Mouse (Mus musculus) limb, embryonic 11.5 days (tissue): Measurements from ENCODE around the gene Spg7. TPM values are rescaled to one million over a fixed set of nuclear protein-coding genes. Genes with fewer than 3 reads are reported as not detected.

ENCODE experiments used
- ATAC-seq: fragments of 200-750 bp; cut with Nextera tagmentation; 2 replicates; pipeline ENCODE4 v1.8.0; 2017; ENCODE audit warnings: low read depth; ENCODE audit not compliant: insufficient number of reproducible peaks, low FRiP score, low TSS enrichment
- DNase-seq: peaks from one replicate; pipeline ENCODE4 v3.0.0-alpha.2; 2015; ENCODE audit warnings: low spot score
- H3K27ac ChIP-seq: fragments of 300-500 bp; sonication (generic); replicated peaks from 2 replicates; pipeline ENCODE4 v1.5.1; 2014; ENCODE audit warnings: low read depth, mild to moderate bottlenecking, low read length
- H3K27me3 ChIP-seq: fragments of 300-500 bp; sonication (generic); 2 replicates; pipeline ENCODE4 v1.6.1; 2014; ENCODE audit warnings: mild to moderate bottlenecking, low read length, mixed read lengths; ENCODE audit not compliant: control insufficient read depth, insufficient read depth
- H3K36me3 ChIP-seq: fragments of 300-500 bp; sonication (generic); 2 replicates; pipeline ENCODE4 v1.6.1; 2014; ENCODE audit warnings: mild to moderate bottlenecking, low read length, moderate library complexity, mixed read lengths; ENCODE audit not compliant: control insufficient read depth, insufficient read depth
- H3K4me1 ChIP-seq: fragments of 300-500 bp; sonication (generic); 2 replicates; pipeline ENCODE4 v1.6.1; 2014; ENCODE audit warnings: low read length, mixed read lengths; ENCODE audit not compliant: control insufficient read depth, insufficient read depth
- H3K4me2 ChIP-seq: fragments of 300-500 bp; sonication (generic); 2 replicates; pipeline ENCODE4 v1.6.1; 2014; ENCODE audit warnings: low read depth, mild to moderate bottlenecking, moderate library complexity; ENCODE audit not compliant: severe bottlenecking
- H3K4me3 ChIP-seq: fragments of 300-500 bp; sonication (generic); 2 replicates; pipeline ENCODE4 v1.5.1; 2014; ENCODE audit warnings: low read depth, low read length
- H3K9ac ChIP-seq: fragments of 300-500 bp; sonication (generic); 2 replicates; pipeline ENCODE4 v1.6.1; 2014; ENCODE audit warnings: mild to moderate bottlenecking, low read length
- H3K9me3 ChIP-seq: fragments of 300-500 bp; sonication (generic); 2 replicates; pipeline ENCODE4 v1.6.1; 2016; ENCODE audit warnings: low read length; ENCODE audit not compliant: control insufficient read depth
- WGBS: fragments of 180-500 bp; shearing (Covaris S2); extraction: QIAGEN DNeasy Blood & Tissue Kit; methylation state at CpG from one replicate; pipeline ENCODE4 v1.1.7; 2014; 5-methylcytosine and 5-hydroxymethylcytosine counted together
- polyA plus RNA-seq: library from polyadenylated mRNA; unstranded; fragments of >200 nt; fragmentation: Nextera tagmentation; extraction: Ambion mirVana; gene quantifications from 2 replicates; pipeline ENCODE4 v1.2.1, GENCODE M21; 2014

Gene Spg7
- polyA plus RNA-seq, 1 experiment from 2014 or later, result 45.0 TPM

GRCm38 (mm10) chr8:123104046-123104767, 41.5 kb downstream of the Spg7 start:
- H3K4me3 ChIP-seq, result peak overlapping the region; percentile 94; the same call in 1 of the 2 replicates
- DNase-seq (no peak), ATAC-seq (no peak)
- H3K27me3 ChIP-seq, result no peaks in the 10 kb centered on the region
- peaks cover 7% of the 10 kb centered on the region; the same call in 1 of the 2 replicates for H3K4me1 ChIP-seq
- H3K9me3 ChIP-seq, result no peaks in the 10 kb centered on the region
- WGBS, result 85% methylated on average over 6 of the region's 6 CpGs
- H3K36me3 ChIP-seq, result peaks cover 11% of the 10 kb centered on the region
- no peak overlapping the region for H3K27ac ChIP-seq
- peak overlapping the region; percentile 96; the same call in 1 of the 2 replicates for H3K9ac ChIP-seq
- no peak overlapping the region; the same call in 1 of the 2 replicates for H3K4me2 ChIP-seq

DNA sequence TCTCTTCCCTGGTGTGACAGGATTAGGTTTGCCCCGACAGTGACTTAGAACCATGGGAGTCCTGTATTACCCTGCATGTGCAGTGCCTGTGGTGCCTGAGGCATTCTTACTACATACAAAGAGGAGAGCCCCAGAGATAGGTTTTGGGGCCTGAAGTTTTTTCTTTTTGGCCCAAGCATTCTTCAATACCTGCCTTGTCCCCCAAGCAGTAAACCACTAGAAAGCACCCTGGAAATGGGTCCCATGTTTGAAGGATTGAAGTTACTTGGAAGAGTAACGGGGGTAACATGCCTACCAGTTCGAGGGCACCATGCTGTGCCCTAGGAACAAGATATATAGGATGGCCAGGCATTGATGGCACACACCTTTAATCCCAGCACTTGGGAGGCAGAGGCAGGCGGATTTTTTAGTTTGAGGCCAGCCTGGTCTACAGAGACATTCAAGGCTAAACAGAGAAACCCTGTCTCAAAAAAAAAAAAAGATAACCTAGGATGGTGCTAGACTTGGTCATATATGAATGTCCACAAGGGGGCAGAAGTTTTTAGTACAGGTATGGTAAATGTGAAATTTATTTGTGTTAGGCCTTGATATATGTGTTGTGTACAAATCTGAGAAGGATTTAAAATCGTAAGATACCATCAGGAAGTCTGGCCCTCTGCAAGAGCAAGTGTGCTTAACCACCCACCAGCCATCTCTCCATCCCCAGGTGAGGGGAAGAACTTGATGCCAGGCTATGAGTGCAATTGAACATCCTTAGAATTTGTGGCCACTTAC, 43.0 kb downstream of the Spg7 start:
- DNase-seq (peak; percentile 33), ATAC-seq (no peak)
- Histone ChIP-seq H3K27me3 (no peaks in the 10 kb centered on the region), H3K4me3 (no peak overlapping the region), H3K27ac (no peak overlapping the region), H3K9ac (no peak overlapping the region), H3K4me2 (no peak overlapping the region), H3K4me1 (peaks cover 7% of the 10 kb centered on the region; the same call in 1 of the 2 replicates), H3K9me3 (no peaks in the 10 kb centered on the region), H3K36me3 (peaks cover 11% of the 10 kb centered on the region)
- WGBS, result 73% methylated on average over 5 of the region's 5 CpGs

GRCm38 (mm10) chr8:123106531-123106930, 43.8 kb downstream of the Spg7 start:
- peaks cover 7% of the 10 kb centered on the region; the same call in 1 of the 2 replicates for H3K4me1 ChIP-seq
- H3K4me3 ChIP-seq, result no peak overlapping the region
- H3K4me2 ChIP-seq, result no peak overlapping the region
- no peak for DNase-seq
- H3K36me3 ChIP-seq, result peaks cover 11% of the 10 kb centered on the region
- ATAC-seq, result no peak
- WGBS, result 54% methylated on average over 2 of the region's 2 CpGs
- no peak overlapping the region for H3K27ac ChIP-seq
- H3K9ac ChIP-seq, result no peak overlapping the region
- no peaks in the 10 kb centered on the region for H3K27me3 ChIP-seq
- H3K9me3 ChIP-seq, result no peaks in the 10 kb centered on the region

DNA sequence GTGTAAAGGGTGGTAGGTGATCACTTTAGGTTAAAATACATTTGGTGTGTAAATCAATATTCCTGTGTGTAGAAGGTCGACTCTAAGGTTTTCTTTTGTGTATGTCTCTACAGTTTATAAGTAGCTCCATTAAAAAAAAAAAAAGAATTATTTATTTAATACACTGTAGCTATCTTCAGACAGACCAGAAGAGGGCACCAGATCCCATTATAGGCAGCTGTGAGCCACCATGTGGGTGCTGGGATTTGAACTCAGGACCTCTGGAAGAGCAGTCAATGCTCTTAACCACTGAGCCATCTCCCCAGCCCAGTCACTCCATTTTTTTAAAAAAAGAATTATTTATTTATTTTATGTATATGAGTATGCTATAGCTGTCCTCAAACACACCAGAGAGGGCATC, 45.3 kb downstream of the Spg7 start:
- DNase-seq (no peak), ATAC-seq (no peak)
- Histone ChIP-seq H3K9me3 (no peaks in the 10 kb centered on the region), H3K4me3 (no peak overlapping the region), H3K9ac (no peak overlapping the region), H3K27ac (no peak overlapping the region), H3K4me1 (peaks cover 7% of the 10 kb centered on the region; the same call in 1 of the 2 replicates), H3K36me3 (peaks cover 11% of the 10 kb centered on the region), H3K27me3 (no peaks in the 10 kb centered on the region), H3K4me2 (no peak overlapping the region)
- 80% methylated on average over 1 of the region's 1 CpGs for WGBS

DNA sequence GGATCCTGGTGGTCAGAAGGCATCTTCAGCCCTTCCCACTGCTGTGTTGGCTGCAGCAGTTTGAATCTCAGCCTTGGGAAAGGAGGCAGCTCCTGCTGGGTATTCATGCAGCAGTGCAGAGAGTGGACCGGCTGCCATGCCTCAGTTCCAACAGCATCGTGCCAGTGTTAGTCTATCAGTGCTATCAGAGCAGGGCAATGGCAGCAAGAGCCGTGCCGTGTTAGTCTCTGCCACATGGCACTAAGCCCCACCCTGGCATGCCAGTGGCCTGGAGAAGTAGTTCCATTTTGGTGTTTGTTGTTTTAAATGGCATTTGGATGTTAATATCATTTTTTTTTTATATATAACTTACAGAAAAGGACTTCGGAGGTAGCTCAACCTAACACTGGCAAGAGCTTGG, 46.2 kb downstream of the Spg7 start:
- Histone ChIP-seq H3K27ac (no peak overlapping the region), H3K9me3 (no peaks in the 10 kb centered on the region), H3K27me3 (no peaks in the 10 kb centered on the region), H3K9ac (no peak overlapping the region), H3K4me1 (0 out of 2 replicates have a peak, but pooled peaks cover 3% of the 10 kb centered on the region), H3K36me3 (peaks cover 6% of the 10 kb centered on the region), H3K4me3 (no peak overlapping the region), H3K4me2 (no peak overlapping the region)
- ATAC-seq, result no peak
- WGBS, result 85% methylated on average over 5 of the region's 5 CpGs
- no peak for DNase-seq

DNA sequence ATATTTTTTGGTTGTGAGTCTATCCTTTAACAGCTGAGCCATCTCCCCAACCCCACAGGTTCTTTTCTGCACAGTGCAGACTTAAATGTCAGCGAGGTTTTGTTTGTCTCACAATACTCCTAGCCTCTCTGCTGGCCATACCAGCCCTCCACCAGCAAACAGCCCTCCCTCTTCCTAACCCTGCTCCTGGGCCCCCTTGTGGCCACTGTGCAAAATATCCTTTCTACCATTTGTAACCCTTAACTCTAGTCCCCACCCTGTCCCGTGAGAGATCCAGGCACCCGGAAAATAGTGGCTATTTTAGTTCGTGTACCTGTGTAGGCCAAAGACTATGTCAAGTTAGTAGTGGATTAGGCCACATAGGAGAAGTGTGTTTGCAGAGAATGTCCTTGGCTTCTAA, 47.9 kb downstream of the Spg7 start:
- H3K4me2 ChIP-seq, result no peak overlapping the region
- no peaks in the 10 kb centered on the region for H3K9me3 ChIP-seq
- H3K4me1 ChIP-seq, result no peaks in the 10 kb centered on the region
- no peak overlapping the region for H3K4me3 ChIP-seq
- ATAC-seq (peak; percentile 71; the same call in 1 of the 2 replicates), DNase-seq (peak; percentile 81)
- 20% methylated on average over 4 of the region's 4 CpGs for WGBS
- no peaks in the 10 kb centered on the region for H3K36me3 ChIP-seq
- peaks cover 1% of the 10 kb centered on the region; the same call in 1 of the 2 replicates for H3K27me3 ChIP-seq
- H3K9ac ChIP-seq, result no peak overlapping the region
- no peak overlapping the region for H3K27ac ChIP-seq

GRCm38 (mm10) chr8:123112892-123113291, 50.1 kb downstream of the Spg7 start:
- no peak for DNase-seq
- no peak overlapping the region for H3K9ac ChIP-seq
- no peak overlapping the region for H3K4me2 ChIP-seq
- no peak for ATAC-seq
- H3K36me3 ChIP-seq, result no peaks in the 10 kb centered on the region
- no peak overlapping the region for H3K4me3 ChIP-seq
- peaks cover 11% of the 10 kb centered on the region for H3K4me1 ChIP-seq
- no peak overlapping the region for H3K27ac ChIP-seq
- no peaks in the 10 kb centered on the region for H3K9me3 ChIP-seq
- peaks cover 24% of the 10 kb centered on the region for H3K27me3 ChIP-seq
- WGBS, result 81% methylated on average over 9 of the region's 9 CpGs

- DNase-seq, result no peak
- 63% methylated on average over 2 of the region's 2 CpGs for WGBS
- ATAC-seq, result no peak
- no peak overlapping the region for H3K9ac ChIP-seq
- no peak overlapping the region for H3K27ac ChIP-seq
- no peak overlapping the region for H3K4me2 ChIP-seq
- H3K4me1 ChIP-seq, result peaks cover 12% of the 10 kb centered on the region
- H3K4me3 ChIP-seq, result no peak overlapping the region
- peaks cover 34% of the 10 kb centered on the region for H3K27me3 ChIP-seq
- H3K9me3 ChIP-seq, result no peaks in the 10 kb centered on the region
- no peaks in the 10 kb centered on the region for H3K36me3 ChIP-seq
These were observed 51.2 kb downstream of the Spg7 start for GRCm38 (mm10) chr8:123113908-123114469.
